Comparison of ENCODE assay signal across 8 mouse cellular contexts in genomic region chr2:158152685-158153309, GRCm38 (mm10). TPM values are rescaled to one million over a fixed set of nuclear protein-coding genes. Genes with fewer than 3 reads are reported as not detected.
DNase-seq lines count a peak whose midpoint lies in the region; ATAC-seq lines count a peak whose summit lies in the region.

No protein-coding gene starts in this region.

- peaks cover 27% of the 10 kb centered on the region for H3K4me1 ChIP-seq in kidney, embryonic 15.5 days
- peaks cover 13% of the 10 kb centered on the region for H3K4me1 ChIP-seq in embryonic facial prominence, embryonic 12.5 days
- H3K4me1 ChIP-seq in neural tube, embryonic 12.5 days = peaks cover 6% of the 10 kb centered on the region; the same call in 1 of the 2 replicates

- H3K27me3 ChIP-seq in kidney, embryonic 15.5 days = no peaks in the 10 kb centered on the region
- H3K27me3 ChIP-seq in embryonic facial prominence, embryonic 12.5 days = no peaks in the 10 kb centered on the region
- no peaks in the 10 kb centered on the region for H3K27me3 ChIP-seq in neural tube, embryonic 12.5 days (replicated peaks)

- DNase-seq in kidney, postnatal 4 days = no peak
- peak; percentile 18 for DNase-seq in hindlimb bud, embryonic 11.5 days (ENCODE audit: extremely low spot score, low read depth, low spot score)
- no peak for DNase-seq in urinary bladder, adult 2 months (ENCODE audit: low spot score)
- DNase-seq in T-cell, adult 2 months (ENCODE audit: low spot score) = no peak
- no peak for DNase-seq in ovary, postnatal 10 days (ENCODE audit: low spot score)

- no peak overlapping the region for H3K9ac ChIP-seq in kidney, embryonic 15.5 days
- no peak overlapping the region for H3K9ac ChIP-seq in embryonic facial prominence, embryonic 12.5 days
- no peak overlapping the region for H3K9ac ChIP-seq in neural tube, embryonic 12.5 days

- no peaks in the 10 kb centered on the region for H3K36me3 ChIP-seq in kidney, embryonic 15.5 days
- H3K36me3 ChIP-seq in embryonic facial prominence, embryonic 12.5 days = no peaks in the 10 kb centered on the region
- 0 out of 2 replicates have a peak, but pooled peaks cover 4% of the 10 kb centered on the region for H3K36me3 ChIP-seq in neural tube, embryonic 12.5 days

- no peak overlapping the region for H3K4me3 ChIP-seq in kidney, embryonic 15.5 days (replicated peaks)
- no peak overlapping the region for H3K4me3 ChIP-seq in embryonic facial prominence, embryonic 12.5 days
- H3K4me3 ChIP-seq in neural tube, embryonic 12.5 days = no peak overlapping the region

- peak; percentile 63 for ATAC-seq in kidney, embryonic 15.5 days (replicated peaks; ENCODE audit: low FRiP score)
- ATAC-seq in embryonic facial prominence, embryonic 12.5 days (ENCODE audit: insufficient number of reproducible peaks, insufficient read depth, low FRiP score, low TSS enrichment) = no peak
- ATAC-seq in neural tube, embryonic 12.5 days (ENCODE audit: low FRiP score, low read depth) = peak; percentile 61

- no peak overlapping the region for H3K4me2 ChIP-seq in kidney, embryonic 15.5 days
- peak overlapping the region; percentile 64 for H3K4me2 ChIP-seq in embryonic facial prominence, embryonic 12.5 days (replicated peaks)
- no peak overlapping the region; the same call in none of the 2 replicates for H3K4me2 ChIP-seq in neural tube, embryonic 12.5 days (replicated peaks)

- H3K9me3 ChIP-seq in kidney, embryonic 15.5 days (replicated peaks) = 0 out of 2 replicates have a peak, but pooled peaks cover 4% of the 10 kb centered on the region
- 0 out of 2 replicates have a peak, but pooled peaks cover 5% of the 10 kb centered on the region for H3K9me3 ChIP-seq in embryonic facial prominence, embryonic 12.5 days
- 0 out of 2 replicates have a peak, but pooled peaks cover 4% of the 10 kb centered on the region for H3K9me3 ChIP-seq in neural tube, embryonic 12.5 days

- 50% methylated on average over 6 of the region's 6 CpGs for WGBS in kidney, embryonic 15.5 days
- WGBS in embryonic facial prominence, embryonic 12.5 days = 28% methylated on average over 6 of the region's 6 CpGs
- WGBS in neural tube, embryonic 12.5 days = 35% methylated on average over 6 of the region's 6 CpGs

- 0 out of 2 replicates have a peak overlapping the region, but pooled peaks have one; percentile 27 for H3K27ac ChIP-seq in kidney, embryonic 15.5 days
- peak overlapping the region; percentile 80 for H3K27ac ChIP-seq in embryonic facial prominence, embryonic 12.5 days
- H3K27ac ChIP-seq in neural tube, embryonic 12.5 days = no peak overlapping the region

RNA-seq across cellular contexts. Expression of gene Tgm2, which starts 6.6 kb away (rescaled TPM):
- 30.4 and 39.7 TPM in 2 replicates for polyA plus RNA-seq in kidney, embryonic 15.5 days (2015; fragmentation: Nextera tagmentation; extraction: Ambion mirVana)
- 7.7 and 9.0 TPM in 2 replicates for polyA plus RNA-seq in embryonic facial prominence, embryonic 12.5 days (2016; fragmentation: Nextera tagmentation; extraction: Ambion mirVana)
- 11.8 and 12.3 TPM in 2 replicates for polyA plus RNA-seq in neural tube, embryonic 12.5 days (2016; fragmentation: Nextera tagmentation; extraction: Ambion mirVana)
- 218 and 272 TPM in 2 replicates for polyA plus RNA-seq in urinary bladder, adult 2 months (2012; rRNA removed)
